Mouse (Mus musculus): ENCODE data around the gene Crygc.

DNA sequence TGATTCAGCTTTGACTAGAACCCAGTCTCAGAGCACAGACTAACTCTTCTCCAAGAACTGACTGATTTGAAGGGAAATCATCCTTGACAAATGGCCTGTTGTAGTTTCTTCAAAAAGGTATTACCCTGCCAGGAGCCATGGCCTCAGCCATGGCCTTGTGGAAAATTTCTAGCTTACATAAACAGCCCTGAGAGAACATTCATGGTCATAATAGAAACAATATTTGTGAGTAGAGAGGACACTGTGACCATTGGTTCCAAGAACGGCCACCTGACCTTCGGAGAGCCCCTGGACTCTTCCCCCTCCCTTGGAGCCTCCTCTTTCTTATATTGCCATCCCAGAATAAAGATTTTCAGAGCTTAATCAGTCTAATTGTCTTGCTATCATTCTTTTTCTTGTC is 30.1 kb downstream of the Crygc start:
- TF ChIP-seq TAL1 (IDR thresholded peaks at IDR 0.05; ENCODE audit: low read length) (no peak), GATA1 (IDR thresholded peaks at IDR 0.05; ENCODE audit: low read length) (no peak)
